Mouse (Mus musculus) heart, embryonic 16.5 days (tissue): ENCODE measurements around the gene Gm20662. TPM values are rescaled to one million over a fixed set of nuclear protein-coding genes. Genes with fewer than 3 reads are reported as not detected.

Experiments used
- microRNA-seq: library from miRNA; unstranded; fragments of <30 nt; microRNA quantifications from one replicate; pipeline ENCODE4, GENCODE M21; 2017
- polyA plus RNA-seq: library from polyadenylated mRNA; unstranded; fragments of >200 nt; fragmentation: Nextera tagmentation; extraction: Ambion mirVana; gene quantifications from 2 replicates; pipeline ENCODE4 v1.2.1, GENCODE M21; 2015

Gene Gm20662
- polyA plus RNA-seq, 1 experiment from 2014 or later = 0.76 TPM

Small RNA genes within 50 kb of the gene (microRNA-seq; reads per million reads assigned to microRNA genes)
- gene Mir7088 = not detected

Other genes starting within 250 kb of the Gm20662 start
- 137 and 146 TPM in 2 replicates for gene Rbm5, start 225.4 kb upstream of the Gm20662 start, polyA plus RNA-seq
- 48.3 and 48.8 TPM in 2 replicates for gene Rbm6, start 123.1 kb upstream of the Gm20662 start, polyA plus RNA-seq
- gene Mon1a, start 108.2 kb upstream of the Gm20662 start, polyA plus RNA-seq = 11.0 and 13.1 TPM in 2 replicates
- 2.4 and 2.8 TPM in 2 replicates for gene Mst1r, start 89.5 kb upstream of the Gm20662 start, polyA plus RNA-seq
- gene Actl11, start 67.9 kb upstream of the Gm20662 start, polyA plus RNA-seq = not detected in 2 replicates
- gene Camkv, start 60.7 kb upstream of the Gm20662 start, polyA plus RNA-seq = 0.77 and 2.3 TPM in 2 replicates
- gene Traip, start 46.2 kb upstream of the Gm20662 start, polyA plus RNA-seq = 11.8 and 12.7 TPM in 2 replicates
- gene Uba7, start 20.8 kb upstream of the Gm20662 start, polyA plus RNA-seq = 24.1 and 24.2 TPM in 2 replicates
- 2.6 and 3.0 TPM in 2 replicates for gene Gm20661, start 13.3 kb upstream of the Gm20662 start, polyA plus RNA-seq
- 40.9 and 44.0 TPM in 2 replicates for gene Inka1, start 10.5 kb upstream of the Gm20662 start, polyA plus RNA-seq
- 4.6 TPM in 2 replicates for gene Cdhr4, start 3.9 kb upstream of the Gm20662 start, polyA plus RNA-seq
- 38.8 and 43.9 TPM in 2 replicates for gene Ip6k1, start 6.2 kb downstream of the Gm20662 start, polyA plus RNA-seq
- gene Gmppb, start 52.9 kb downstream of the Gm20662 start, polyA plus RNA-seq = 21.6 and 26.0 TPM in 2 replicates
- gene Amigo3, start 56.8 kb downstream of the Gm20662 start, polyA plus RNA-seq = 1.9 and 2.4 TPM in 2 replicates
- gene Mst1, start 84.1 kb downstream of the Gm20662 start, polyA plus RNA-seq = 0.44 and 0.53 TPM in 2 replicates
- gene Rnf123, start 87.0 kb downstream of the Gm20662 start, polyA plus RNA-seq = 31.3 and 34.7 TPM in 2 replicates
- 54.5 and 57.0 TPM in 2 replicates for gene Apeh, start 98.3 kb downstream of the Gm20662 start, polyA plus RNA-seq
- gene Bsn, start 194.0 kb downstream of the Gm20662 start, polyA plus RNA-seq = 0.34 and 0.81 TPM in 2 replicates